Mouse (Mus musculus) adrenal gland, postnatal 10 days (tissue): Measurements from ENCODE around the gene Nynrin. TPM values are rescaled to one million over a fixed set of nuclear protein-coding genes. Genes with fewer than 3 reads are reported as not detected.
A peak's percentile ranks its signal among the peaks of the same experiment; 100 is the strongest.

ENCODE experiments used
- DNase-seq: peaks from one replicate; pipeline ENCODE4 v3.0.0; 2021; ENCODE audit warnings: mixed read lengths
- long read RNA-seq, 2 experiments: library from polyadenylated mRNA; stranded (forward); transcript quantifications; one replicate each; pipeline ENCODE4 v2.0.0; 2021
- total RNA-seq, 2 experiments: library from RNA; stranded (reverse); gene quantifications; 2 replicates each; pipeline ENCODE4 v1.2.3; 2021

Nynrin gene
- 10 to 100 TPM; 20.7 to 24.4 TPM for total RNA-seq
- long read RNA-seq, experiment 1, partial matches to known transcripts = 0 of 6 reads
- long read RNA-seq, experiment 1, other reads (novel, unspliced or antisense) = 6 of 6 reads
- long read RNA-seq, experiment 2, partial matches to known transcripts = 0 of 4 reads
- long read RNA-seq, experiment 2, other reads (novel, unspliced or antisense) = 4 of 4 reads

- peak; percentile 80 for DNase-seq
Measured at GRCm38 (mm10) chr14:55853621-55854285, at the start of gene Nynrin. TSS of gene Nynrin (plus strand) at chr14:55854010.

- DNase-seq = peak; percentile 84
Measured at GRCm38 (mm10) chr14:55814885-55815284, 38.9 kb upstream of the Nynrin start.

GRCm38 (mm10) chr14:55815310-55815751 is 38.5 kb upstream of the Nynrin start:
- DNase-seq = peak; percentile 82

- DNase-seq = no peak
Measured at GRCm38 (mm10) chr14:55819845-55820405, 33.9 kb upstream of the Nynrin start.

- peak; percentile 0 for DNase-seq
Measured at GRCm38 (mm10) chr14:55820576-55820975, 33.2 kb upstream of the Nynrin start.

- peak; percentile 88 for DNase-seq
Measured at GRCm38 (mm10) chr14:55822435-55822990, 31.3 kb upstream of the Nynrin start.

GRCm38 (mm10) chr14:55822991-55823762 is 30.6 kb upstream of the Nynrin start, which contains the start of gene Nfatc4:
TSS of gene Nfatc4 (plus strand) at chr14:55823144.
- DNase-seq = peak; percentile 85

GRCm38 (mm10) chr14:55824001-55824480 is 29.8 kb upstream of the Nynrin start:
- DNase-seq = peak; percentile 63

GRCm38 (mm10) chr14:55824481-55825215 is 29.2 kb upstream of the Nynrin start:
- DNase-seq = peak; percentile 65

- peak; percentile 49 for DNase-seq
Measured at GRCm38 (mm10) chr14:55825216-55826051, 28.4 kb upstream of the Nynrin start.

GRCm38 (mm10) chr14:55826142-55826541 is 27.7 kb upstream of the Nynrin start:
- no peak for DNase-seq

- DNase-seq = peak; percentile 32
Measured at GRCm38 (mm10) chr14:55826551-55827340, 27.1 kb upstream of the Nynrin start.

- DNase-seq = peak; percentile 48
Measured at GRCm38 (mm10) chr14:55828716-55829263, 25.0 kb upstream of the Nynrin start.

GRCm38 (mm10) chr14:55829854-55830253 is 24.0 kb upstream of the Nynrin start:
- no peak for DNase-seq

GRCm38 (mm10) chr14:55830331-55830730 is 23.5 kb upstream of the Nynrin start:
- no peak for DNase-seq

GRCm38 (mm10) chr14:55833126-55833525 is 20.7 kb upstream of the Nynrin start:
- no peak for DNase-seq

- DNase-seq = no peak
Measured at GRCm38 (mm10) chr14:55834808-55835533, 18.8 kb upstream of the Nynrin start.

GRCm38 (mm10) chr14:55838312-55838711 is 15.5 kb upstream of the Nynrin start:
- no peak for DNase-seq

- DNase-seq = no peak
Measured at GRCm38 (mm10) chr14:55838740-55839139, 15.1 kb upstream of the Nynrin start.
